Mouse (Mus musculus): Measurements from ENCODE around the gene Tekt5. TPM values are rescaled to one million over a fixed set of nuclear protein-coding genes. Genes with fewer than 3 reads are reported as not detected.

The Tekt5 gene
- polyA plus RNA-seq (2021; fragmentation: Nextera tagmentation), result 9.8 and 11.6 TPM in 2 replicates
- long read RNA-seq, experiment 1, transcript Tekt5-201 (7 exons, 1,803 nt), result major isoform, 22 of 24 reads
- long read RNA-seq, experiment 1, partial matches to known transcripts, result 1 of 24 reads
- long read RNA-seq, experiment 1, other reads (novel, unspliced or antisense), result 1 of 24 reads
- long read RNA-seq, experiment 2, transcript Tekt5-201 (7 exons, 1,803 nt), result major isoform, 90 of 95 reads
- long read RNA-seq, experiment 2, partial matches to known transcripts, result 0 of 95 reads
- long read RNA-seq, experiment 2, other reads (novel, unspliced or antisense), result 5 of 95 reads

DNA sequence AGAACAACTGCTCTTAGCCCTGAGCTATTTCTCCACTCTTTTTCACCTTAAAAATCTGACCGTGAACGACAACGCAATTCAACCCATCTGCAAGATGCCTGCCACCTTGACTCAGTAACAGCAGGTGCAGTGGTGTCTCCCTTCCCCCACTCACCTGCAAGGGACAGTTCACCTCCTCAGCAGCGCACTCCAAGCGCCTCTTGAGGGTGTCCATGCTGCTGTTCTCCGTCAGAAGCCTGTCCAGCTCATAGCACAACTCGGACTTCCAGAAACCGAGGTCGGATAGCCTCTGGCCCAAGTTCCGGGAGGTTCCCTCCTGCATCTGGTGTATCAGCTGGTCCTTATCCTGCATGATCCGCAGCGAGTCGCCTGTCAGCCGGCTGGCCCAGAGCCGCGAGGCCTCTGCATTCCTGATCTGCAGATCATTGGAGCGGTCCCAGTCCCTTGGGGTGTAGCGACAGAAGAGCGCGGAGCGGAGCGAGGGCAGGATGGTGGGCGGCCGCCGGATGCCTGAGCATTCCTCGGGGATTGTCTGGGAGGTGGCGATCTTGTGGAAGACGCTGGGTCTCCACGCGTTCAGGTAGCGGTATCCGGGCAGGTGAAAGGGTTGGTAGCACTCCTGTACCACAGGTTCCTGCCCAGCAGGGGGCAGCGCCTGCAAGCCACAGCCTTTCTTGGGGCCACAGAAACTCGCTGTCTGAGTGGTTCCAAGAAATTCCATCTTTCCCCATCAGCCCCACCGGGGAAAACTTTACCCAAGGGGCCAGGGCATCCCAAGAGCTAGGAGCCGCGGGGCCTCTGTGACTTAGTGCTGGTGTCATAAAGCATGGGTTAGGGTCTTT lies at the start of gene Tekt5:
TSS of gene Tekt5 (minus strand) at position 792 of the 842 bp plus-strand sequence.

GRCm38 (mm10) chr16:10411764-10412746 lies 16.8 kb upstream of the Tekt5 start, which contains the start of gene Nubp1:
Gene Nubp1, plus strand, starts transcription at chr16:10411948.

GRCm38 (mm10) chr16:10313646-10314088 lies 81.6 kb downstream of the Tekt5 start, which contains the start of gene Emp2:
Gene Emp2, minus strand, starts transcription at chr16:10313968.

Other genes with a start within 250 kb of the Tekt5 start
- gene Rpl39l, start 225.3 kb downstream of the Tekt5 start, polyA plus RNA-seq (2021; fragmentation: Nextera tagmentation), result 0.67 TPM in 1 of 2 replicates, not detected in the other
- not detected in 2 replicates for gene Atf7ip2, start 202.8 kb downstream of the Tekt5 start, polyA plus RNA-seq (2021; fragmentation: Nextera tagmentation)
- 12.1 and 13.7 TPM in 2 replicates for gene Emp2, start 81.5 kb downstream of the Tekt5 start, polyA plus RNA-seq (2021; fragmentation: Nextera tagmentation)
- gene Nubp1, start 16.5 kb upstream of the Tekt5 start, polyA plus RNA-seq (2021; fragmentation: Nextera tagmentation), result 15.4 and 17.3 TPM in 2 replicates
- gene Tvp23a, start 51.9 kb upstream of the Tekt5 start, polyA plus RNA-seq (2021; fragmentation: Nextera tagmentation), result 7.8 and 8.7 TPM in 2 replicates
- 0.04 TPM in 1 of 2 replicates, not detected in the other for gene Ciita, start 84.6 kb upstream of the Tekt5 start, polyA plus RNA-seq (2021; fragmentation: Nextera tagmentation)
- gene Dexi, start 147.6 kb upstream of the Tekt5 start, polyA plus RNA-seq (2021; fragmentation: Nextera tagmentation), result 8.4 and 8.9 TPM in 2 replicates
- gene Clec16a, start 149.8 kb upstream of the Tekt5 start, polyA plus RNA-seq (2021; fragmentation: Nextera tagmentation), result 28.5 and 29.0 TPM in 2 replicates